Mouse (Mus musculus): ENCODE measurements at regions not wholly inside any gene's neighbourhood (a gene's known extent, or its start where the extent isn't known, plus 50 kb on each side); places are given as distances from the start of the nearest gene placed in this dataset.

DNA sequence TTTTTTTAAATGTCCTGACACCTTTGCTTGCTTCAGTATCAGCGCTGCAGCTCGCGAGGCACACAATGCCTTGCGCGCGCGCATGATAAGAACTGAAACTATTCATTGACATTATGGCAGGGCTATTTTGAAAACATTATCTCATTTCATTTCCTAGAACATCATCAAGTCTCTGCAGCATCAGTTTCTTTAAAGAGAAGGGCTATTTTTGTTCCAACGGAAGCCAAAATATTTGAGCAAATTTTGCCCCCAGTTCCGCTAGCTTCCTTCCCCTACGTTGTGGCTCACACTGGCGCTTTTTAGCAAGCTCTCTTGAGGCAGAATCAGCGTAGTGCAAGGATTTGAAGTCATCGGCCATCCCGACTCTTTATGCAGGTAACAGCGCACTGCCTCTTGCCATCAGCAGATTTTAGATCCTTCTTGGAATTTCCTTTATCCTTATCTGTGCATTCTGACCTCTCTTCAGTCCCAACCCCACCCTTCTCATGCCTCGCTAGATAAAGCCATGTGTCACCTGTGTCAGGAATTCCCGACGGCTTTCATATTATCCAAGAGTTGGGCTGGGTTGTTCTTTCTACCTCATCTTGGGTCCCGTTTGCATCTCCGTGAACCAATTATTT is 77.1 kb downstream of the Phlda1 start:
- TF ChIP-seq POLR2A (IDR thresholded peaks at IDR 0.05; ENCODE audit: extremely low read depth, insufficient read depth, low read length) (no peak), CTCF (IDR thresholded peaks at IDR 0.05; ENCODE audit: extremely low read depth, insufficient read depth, low read length) (no peak)
